Mouse (Mus musculus) forebrain, embryonic 16.5 days (tissue): Measurements from ENCODE around the gene Serpinb6b. TPM values are rescaled to one million over a fixed set of nuclear protein-coding genes. Genes with fewer than 3 reads are reported as not detected.

Source experiments
- ATAC-seq: fragments of 200-750 bp; cut with Nextera tagmentation; 2 replicates; pipeline ENCODE4 v1.8.0; 2017; ENCODE audit warnings: mild to moderate bottlenecking, moderate library complexity
- H3K27ac ChIP-seq: fragments of 300-500 bp; sonication (generic); 2 replicates; pipeline ENCODE4 v1.5.1; 2014; ENCODE audit warnings: low read length, control low read depth
- H3K27me3 ChIP-seq: fragments of 300-500 bp; sonication (generic); replicated peaks from 2 replicates; pipeline ENCODE4 v1.6.1; 2014; ENCODE audit warnings: low read length; ENCODE audit not compliant: control insufficient read depth, insufficient read depth
- H3K36me3 ChIP-seq: fragments of 300-500 bp; sonication (generic); 2 replicates; pipeline ENCODE4 v1.6.1; 2014; ENCODE audit not compliant: control insufficient read depth, insufficient read depth
- H3K4me1 ChIP-seq: fragments of 300-500 bp; sonication (generic); replicated peaks from 2 replicates; pipeline ENCODE4 v1.6.1; 2014; ENCODE audit warnings: low read length; ENCODE audit not compliant: control insufficient read depth, insufficient read depth
- H3K4me2 ChIP-seq: fragments of 300-500 bp; sonication (generic); 2 replicates; pipeline ENCODE4 v1.6.1; 2014; ENCODE audit warnings: mild to moderate bottlenecking, low read length, control low read depth
- H3K4me3 ChIP-seq: fragments of 300-500 bp; sonication (generic); replicated peaks from 2 replicates; pipeline ENCODE4 v1.5.1; 2014; ENCODE audit warnings: mild to moderate bottlenecking, low read length, control low read depth
- H3K9ac ChIP-seq: fragments of 300-500 bp; sonication (generic); replicated peaks from 2 replicates; pipeline ENCODE4 v1.6.1; 2014; ENCODE audit warnings: low read depth, low read length, control low read depth
- H3K9me3 ChIP-seq: fragments of 300-500 bp; sonication (generic); 2 replicates; pipeline ENCODE4 v1.6.1; 2016; ENCODE audit warnings: low read length; ENCODE audit not compliant: control insufficient read depth
- WGBS: fragments of 180-500 bp; shearing (Covaris S2); extraction: QIAGEN DNeasy Blood & Tissue Kit; methylation state at CpG from one replicate; pipeline ENCODE4 v1.1.7; 2014; 5-methylcytosine and 5-hydroxymethylcytosine counted together
- polyA plus RNA-seq: library from polyadenylated mRNA; unstranded; fragments of >200 nt; fragmentation: Nextera tagmentation; extraction: Ambion mirVana; gene quantifications from 2 replicates; pipeline ENCODE4 v1.2.1, GENCODE M21; 2015

The Serpinb6b gene
- polyA plus RNA-seq, 1 experiment from 2014 or later, result 1.2 TPM

- Histone ChIP-seq H3K9me3 (no peaks in the 10 kb centered on the region), H3K9ac (no peak overlapping the region), H3K27me3 (no peaks in the 10 kb centered on the region), H3K4me3 (no peak overlapping the region), H3K27ac (no peak overlapping the region), H3K4me2 (no peak overlapping the region), H3K36me3 (no peaks in the 10 kb centered on the region), H3K4me1 (peaks cover 5% of the 10 kb centered on the region; the same call in 1 of the 2 replicates)
- ATAC-seq, result no peak
- 87% methylated on average over 5 of the region's 5 CpGs for WGBS
Measured at GRCm38 (mm10) chr13:33001341-33001740, 36.3 kb downstream of the Serpinb6b start.

- no peaks in the 10 kb centered on the region for H3K9me3 ChIP-seq
- ATAC-seq, result no peak
- no peak within 1 kb of the TSS; the same call in 1 of the 2 replicates for H3K4me3 ChIP-seq
Measured at GRCm38 (mm10) chr13:33002950-33003349, 37.9 kb downstream of the Serpinb6b start, which contains the start of gene Serpinb9. Gene Serpinb9 (plus strand): TSS chr13:33003250.

GRCm38 (mm10) chr13:33003523-33004413, 38.8 kb downstream of the Serpinb6b start:
- no peaks in the 10 kb centered on the region for H3K9me3 ChIP-seq
- peak overlapping the region; percentile 46 for H3K4me2 ChIP-seq
- peaks cover 5% of the 10 kb centered on the region; the same call in 1 of the 2 replicates for H3K4me1 ChIP-seq
- H3K4me3 ChIP-seq, result no peak overlapping the region; the same call in 1 of the 2 replicates
- ATAC-seq, result no peak
- no peaks in the 10 kb centered on the region for H3K27me3 ChIP-seq
- no peak overlapping the region for H3K27ac ChIP-seq
- 75% methylated on average over 9 of the region's 9 CpGs for WGBS
- H3K36me3 ChIP-seq, result no peaks in the 10 kb centered on the region
- H3K9ac ChIP-seq, result no peak overlapping the region; the same call in 1 of the 2 replicates

More at GRCm38 (mm10) chr13:33002950-33003349, 37.9 kb downstream of the Serpinb6b start, which contains the start of gene Serpinb9:
- Histone ChIP-seq H3K4me2 (peak within 1 kb of the TSS; percentile 46; the same call in 1 of the 2 replicates), H3K9ac (no peak within 1 kb of the TSS), H3K27ac (no peak within 1 kb of the TSS), H3K27me3 (no peaks in the 10 kb centered on the region), H3K36me3 (no peaks in the 10 kb centered on the region), H3K4me1 (peaks cover 5% of the 10 kb centered on the region; the same call in 1 of the 2 replicates)
- 71% methylated on average over 3 of the region's 3 CpGs for WGBS

- Histone ChIP-seq H3K4me3 (peak overlapping the region; percentile 27), H3K4me2 (peak overlapping the region; percentile 46), H3K9ac (peak overlapping the region; percentile 42), H3K27ac (no peak overlapping the region), H3K4me1 (peaks cover 5% of the 10 kb centered on the region; the same call in 1 of the 2 replicates), H3K27me3 (no peaks in the 10 kb centered on the region), H3K36me3 (no peaks in the 10 kb centered on the region), H3K9me3 (no peaks in the 10 kb centered on the region)
- peak; percentile 86 for ATAC-seq
- WGBS, result 25% methylated on average over 12 of the region's 12 CpGs
Measured at GRCm38 (mm10) chr13:33004414-33005105, 39.6 kb downstream of the Serpinb6b start.

GRCm38 (mm10) chr13:33005501-33006075, 40.6 kb downstream of the Serpinb6b start:
- no peak overlapping the region for H3K9ac ChIP-seq
- H3K9me3 ChIP-seq, result no peaks in the 10 kb centered on the region
- peaks cover 5% of the 10 kb centered on the region; the same call in 1 of the 2 replicates for H3K4me1 ChIP-seq
- ATAC-seq, result no peak
- 78% methylated on average over 2 of the region's 2 CpGs for WGBS
- H3K36me3 ChIP-seq, result no peaks in the 10 kb centered on the region
- no peaks in the 10 kb centered on the region for H3K27me3 ChIP-seq
- no peak overlapping the region for H3K27ac ChIP-seq
- H3K4me2 ChIP-seq, result no peak overlapping the region
- no peak overlapping the region for H3K4me3 ChIP-seq

- H3K4me1 ChIP-seq, result peaks cover 5% of the 10 kb centered on the region; the same call in 1 of the 2 replicates
- H3K9me3 ChIP-seq, result no peaks in the 10 kb centered on the region
- no peak overlapping the region for H3K9ac ChIP-seq
- no peak overlapping the region for H3K27ac ChIP-seq
- ATAC-seq, result no peak
- H3K4me2 ChIP-seq, result no peak overlapping the region
- no peak overlapping the region for H3K4me3 ChIP-seq
- no peaks in the 10 kb centered on the region for H3K27me3 ChIP-seq
- WGBS, result 87% methylated on average over 3 of the region's 3 CpGs
- no peaks in the 10 kb centered on the region for H3K36me3 ChIP-seq
Measured at GRCm38 (mm10) chr13:33006555-33006954, 41.5 kb downstream of the Serpinb6b start.

- H3K27me3 ChIP-seq, result no peaks in the 10 kb centered on the region
- no peak for ATAC-seq
- WGBS, result 82% methylated on average over 1 of the region's 1 CpGs
- no peak overlapping the region for H3K4me2 ChIP-seq
- H3K4me3 ChIP-seq, result no peak overlapping the region
- H3K9me3 ChIP-seq, result no peaks in the 10 kb centered on the region
- H3K27ac ChIP-seq, result no peak overlapping the region
- H3K36me3 ChIP-seq, result no peaks in the 10 kb centered on the region
- H3K9ac ChIP-seq, result no peak overlapping the region
- H3K4me1 ChIP-seq, result no peaks in the 10 kb centered on the region
Measured at GRCm38 (mm10) chr13:33012395-33012794, 47.4 kb downstream of the Serpinb6b start.

GRCm38 (mm10) chr13:33013271-33013670, 48.3 kb downstream of the Serpinb6b start:
- H3K9me3 ChIP-seq, result no peaks in the 10 kb centered on the region
- H3K27me3 ChIP-seq, result no peaks in the 10 kb centered on the region
- ATAC-seq, result no peak
- H3K4me3 ChIP-seq, result no peak overlapping the region
- H3K27ac ChIP-seq, result no peak overlapping the region
- 71% methylated on average over 2 of the region's 2 CpGs for WGBS
- H3K4me2 ChIP-seq, result no peak overlapping the region
- no peaks in the 10 kb centered on the region for H3K4me1 ChIP-seq
- no peaks in the 10 kb centered on the region for H3K36me3 ChIP-seq
- no peak overlapping the region for H3K9ac ChIP-seq

GRCm38 (mm10) chr13:33022371-33022770, 57.4 kb downstream of the Serpinb6b start:
- H3K27ac ChIP-seq, result no peak overlapping the region
- H3K36me3 ChIP-seq, result no peaks in the 10 kb centered on the region
- H3K4me3 ChIP-seq, result no peak overlapping the region
- H3K27me3 ChIP-seq, result no peaks in the 10 kb centered on the region
- H3K4me1 ChIP-seq, result no peaks in the 10 kb centered on the region
- H3K9ac ChIP-seq, result no peak overlapping the region
- WGBS, result 100% methylated on average over 1 of the region's 1 CpGs
- peaks cover 4% of the 10 kb centered on the region; the same call in 1 of the 2 replicates for H3K9me3 ChIP-seq
- no peak overlapping the region for H3K4me2 ChIP-seq
- ATAC-seq, result no peak
